8 mouse cellular contexts compared by ENCODE assay signal in genomic region chr14:34673395-34674228, GRCm38 (mm10). TPM values are rescaled to one million over a fixed set of nuclear protein-coding genes. Genes with fewer than 3 reads are reported as not detected.
A peak's percentile ranks its signal among the peaks of the same experiment; 100 is the strongest.
DNase-seq lines count a peak whose midpoint lies in the region; ATAC-seq and TF ChIP-seq lines count a peak whose summit lies in the region.

Wapl (plus strand) TSS chr14:34673928.

- H3K36me3 ChIP-seq in C2C12 (ENCODE audit: control insufficient read depth, insufficient read depth) (peaks cover 17% of the 10 kb centered on the region), myocyte (ENCODE audit: control insufficient read depth, insufficient read depth) (peaks cover 9% of the 10 kb centered on the region)
- H3K36me3 ChIP-seq in erythroblast, embryonic 14.5 days (ENCODE audit: control insufficient read depth), result peaks cover 39% of the 10 kb centered on the region
- no peaks in the 10 kb centered on the region for H3K36me3 ChIP-seq in heart, embryonic 11.5 days (ENCODE audit: control insufficient read depth, insufficient read depth, low read length)
- 0 out of 2 replicates have a peak, but pooled peaks cover 5% of the 10 kb centered on the region for H3K36me3 ChIP-seq in kidney, embryonic 16.5 days (ENCODE audit: insufficient read depth, low read length)
- H3K36me3 ChIP-seq in liver, adult 2 months (ENCODE audit: control insufficient read depth, insufficient read depth, low read length), result peaks cover 12% of the 10 kb centered on the region
- no peaks in the 10 kb centered on the region for H3K36me3 ChIP-seq in splenic B cell, adult 2 months (ENCODE audit: control insufficient read depth, insufficient read depth, low read length, poor library complexity, severe bottlenecking)

- TF ChIP-seq CTCF in C2C12 (IDR thresholded peaks at IDR 0.05; ENCODE audit: control insufficient read depth, insufficient read depth, insufficient read length), result no peak
- TF ChIP-seq CTCF in brain, embryonic 14.5 days (IDR thresholded peaks at IDR 0.05; ENCODE audit: borderline replicate concordance, extremely low read depth, insufficient read depth, insufficient read length), result no peak
- TF ChIP-seq CTCF in liver, adult 2 months (IDR thresholded peaks at IDR 0.05; ENCODE audit: low read depth, low read length), result no peak

- peaks cover 45% of the 10 kb centered on the region for H3K79me3 ChIP-seq in C2C12 (ENCODE audit: low read depth)

- peak within 1 kb of the TSS; percentile 98 for H3K9ac ChIP-seq in heart, embryonic 11.5 days (ENCODE audit: low read depth, low read length)
- H3K9ac ChIP-seq in kidney, embryonic 16.5 days (replicated peaks; ENCODE audit: low read length), result peak within 1 kb of the TSS; percentile 96
- H3K9ac ChIP-seq in liver, adult 2 months (ENCODE audit: low read depth, low read length), result peak within 1 kb of the TSS; percentile 98

- H3ac ChIP-seq in C2C12 (ENCODE audit: control insufficient read depth, insufficient read length, low read depth) (peak within 1 kb of the TSS; percentile 88), myocyte (ENCODE audit: control insufficient read depth, insufficient read length) (peak within 1 kb of the TSS; percentile 95)

- H3K9me3 ChIP-seq in erythroblast, embryonic 14.5 days (ENCODE audit: control insufficient read depth, low read length), result no peaks in the 10 kb centered on the region
- H3K9me3 ChIP-seq in heart, embryonic 11.5 days (replicated peaks; ENCODE audit: control insufficient read depth, low read length), result no peaks in the 10 kb centered on the region
- no peaks in the 10 kb centered on the region for H3K9me3 ChIP-seq in kidney, embryonic 16.5 days (ENCODE audit: low read length)

- peak within 1 kb of the TSS; percentile 94 for H3K4me2 ChIP-seq in heart, embryonic 11.5 days
- H3K4me2 ChIP-seq in kidney, embryonic 16.5 days (replicated peaks; ENCODE audit: low read depth, low read length), result peak within 1 kb of the TSS; percentile 73
- peak within 1 kb of the TSS; percentile 86 for H3K4me2 ChIP-seq in myocyte (ENCODE audit: low read depth)

- TF ChIP-seq POLR2A in brain, embryonic 14.5 days (IDR thresholded peaks at IDR 0.05; ENCODE audit: borderline replicate concordance, extremely low read depth, insufficient read depth, insufficient read length, poor library complexity, severe bottlenecking), result peak; percentile 59; the same call in 1 of the 2 replicates
- peak; percentile 73 for TF ChIP-seq POLR2A in liver, adult 2 months (IDR thresholded peaks at IDR 0.05; ENCODE audit: extremely low read depth, insufficient read depth, low read length)
- TF ChIP-seq POLR2A in myocyte (IDR thresholded peaks at IDR 0.05; ENCODE audit: insufficient read length, low read depth), result peak; percentile 67

- H3K79me2 ChIP-seq in C2C12 (ENCODE audit: control insufficient read depth, insufficient read depth), result peaks cover 49% of the 10 kb centered on the region
- H3K79me2 ChIP-seq in liver, adult 2 months (ENCODE audit: control insufficient read depth, insufficient read depth, low read length), result peaks cover 14% of the 10 kb centered on the region; the same call in 1 of the 2 replicates
- H3K79me2 ChIP-seq in myocyte (ENCODE audit: control insufficient read depth, insufficient read depth), result peaks cover 52% of the 10 kb centered on the region

- DNase-seq in brain, embryonic 14.5 days (ENCODE audit: low read depth), result peak; percentile 99
- peak; percentile 93 for DNase-seq in liver, adult 2 months (ENCODE audit: extremely low read depth, low read depth, low spot score)
- DNase-seq in splenic B cell, adult 2 months (ENCODE audit: low read depth, low spot score), result peak; percentile 95

- H3K27me3 ChIP-seq in C2C12 (ENCODE audit: control insufficient read depth, insufficient read depth, insufficient read length) (no peaks in the 10 kb centered on the region), myocyte (ENCODE audit: control insufficient read depth, insufficient read depth, insufficient read length) (no peaks in the 10 kb centered on the region)
- H3K27me3 ChIP-seq in erythroblast, embryonic 14.5 days (ENCODE audit: control insufficient read depth), result no peaks in the 10 kb centered on the region
- H3K27me3 ChIP-seq in heart, embryonic 11.5 days (ENCODE audit: control insufficient read depth, insufficient read depth, low read length), result no peaks in the 10 kb centered on the region
- no peaks in the 10 kb centered on the region for H3K27me3 ChIP-seq in kidney, embryonic 16.5 days (ENCODE audit: insufficient read depth, low read length)
- no peaks in the 10 kb centered on the region for H3K27me3 ChIP-seq in liver, adult 2 months (ENCODE audit: control insufficient read depth, insufficient read depth, low read length)
- no peaks in the 10 kb centered on the region; the same call in 1 of the 2 replicates for H3K27me3 ChIP-seq in splenic B cell, adult 2 months (ENCODE audit: control insufficient read depth, insufficient read depth, low read length, poor library complexity, severe bottlenecking)

- peaks cover 59% of the 10 kb centered on the region for H3K4me1 ChIP-seq in erythroblast, embryonic 14.5 days (ENCODE audit: control insufficient read depth)
- peaks cover 7% of the 10 kb centered on the region; the same call in 1 of the 2 replicates for H3K4me1 ChIP-seq in heart, embryonic 11.5 days (ENCODE audit: control insufficient read depth, insufficient read depth, low read length)
- peaks cover 10% of the 10 kb centered on the region for H3K4me1 ChIP-seq in kidney, embryonic 16.5 days (ENCODE audit: insufficient read depth, low read length)
- peaks cover 2% of the 10 kb centered on the region; the same call in 1 of the 2 replicates for H3K4me1 ChIP-seq in liver, adult 2 months (ENCODE audit: control insufficient read depth, insufficient read depth, low read length)

- H3K4me3 ChIP-seq in C2C12 (ENCODE audit: insufficient read depth, poor library complexity, severe bottlenecking), result peak within 1 kb of the TSS; percentile 83
- peak within 1 kb of the TSS; percentile 100 for H3K4me3 ChIP-seq in erythroblast, embryonic 14.5 days (replicated peaks)
- H3K4me3 ChIP-seq in heart, embryonic 11.5 days (ENCODE audit: low read depth, low read length), result peak within 1 kb of the TSS; percentile 99
- H3K4me3 ChIP-seq in kidney, embryonic 16.5 days (ENCODE audit: low read length), result peak within 1 kb of the TSS; percentile 98
- peak within 1 kb of the TSS; percentile 82 for H3K4me3 ChIP-seq in liver, adult 2 months (ENCODE audit: insufficient read depth, low read depth, low read length)
- peak within 1 kb of the TSS; percentile 86 for H3K4me3 ChIP-seq in myocyte

- under 1% methylated on average over 90 of the region's 90 CpGs for whole genome bisulfite sequencing in heart, embryonic 11.5 days (ENCODE audit: insufficient replicate concordance)
- under 1% methylated on average over 87 of the region's 90 CpGs for WGBS in kidney, embryonic 16.5 days
- WGBS in liver, adult 2 months, result under 1% methylated on average over 90 of the region's 90 CpGs

- peak; percentile 99 for ATAC-seq in heart, embryonic 11.5 days (replicated peaks; ENCODE audit: insufficient number of reproducible peaks, low FRiP score, low TSS enrichment)
- ATAC-seq in kidney, embryonic 16.5 days (ENCODE audit: low FRiP score, low TSS enrichment), result peak; percentile 99

- peak within 1 kb of the TSS; percentile 94 for H3K27ac ChIP-seq in heart, embryonic 11.5 days (ENCODE audit: low read depth, low read length)
- H3K27ac ChIP-seq in kidney, embryonic 16.5 days (ENCODE audit: low read length), result peak within 1 kb of the TSS; percentile 93
- H3K27ac ChIP-seq in liver, adult 2 months (replicated peaks; ENCODE audit: insufficient read depth, low read depth, low read length), result peak within 1 kb of the TSS; percentile 99

TF ChIP-seq in C2C12, 6 proteins besides CTCF, POLR2A, EP300 and RAD21:
- TF ChIP-seq FOSL1 (IDR thresholded peaks at IDR 0.05; ENCODE audit: insufficient read depth, low read length, poor library complexity, severe bottlenecking) (no peak), MYOD1 (IDR thresholded peaks at IDR 0.05; ENCODE audit: control insufficient read depth, insufficient read length, low read depth) (no peak), MAX (IDR thresholded peaks at IDR 0.05) (no peak), CEBPB (IDR thresholded peaks at IDR 0.05; ENCODE audit: low read depth) (no peak), MYOG (IDR thresholded peaks at IDR 0.05; ENCODE audit: control insufficient read depth, extremely low read depth, insufficient read length) (no peak), USF1 (IDR thresholded peaks at IDR 0.05; ENCODE audit: low read depth) (no peak)

TF ChIP-seq in myocyte, 11 proteins besides CTCF, POLR2A, EP300 and RAD21:
- peak in 2 of 3 experiments; percentile 45 to 64 for TF ChIP-seq MYOG (IDR thresholded peaks at IDR 0.05; ENCODE audit: control insufficient read depth in 1 of 3, insufficient read depth in 1 of 3, insufficient read length in 2 of 3, low read depth in 2 of 3)
- TF ChIP-seq MYOD1 (IDR thresholded peaks at IDR 0.05; ENCODE audit: control insufficient read depth in 1 of 3, insufficient read length in 2 of 3, low read depth in 2 of 3), result peak in 2 of 3 experiments; percentile 11 to 23
- TF ChIP-seq POLR2AphosphoS2 (IDR thresholded peaks at IDR 0.05; ENCODE audit: insufficient read length, low read depth), result peak; percentile 63
- peak; percentile 46 for TF ChIP-seq SRF (IDR thresholded peaks at IDR 0.05; ENCODE audit: control insufficient read depth, insufficient read length, low read depth)
- no peak for TF ChIP-seq TCF3 (IDR thresholded peaks at IDR 0.05; ENCODE audit: insufficient read length, low read depth)

RNA-seq across cellular contexts. Expression of gene Wapl, which starts in this region (rescaled TPM):
- polyA plus RNA-seq in C2C12 (2012; fragmentation: generic; extraction: Trizol) (9.7 TPM), myocyte (2012; fragmentation: generic; extraction: Trizol) (12.1 TPM)
- polyA plus RNA-seq in brain, embryonic 14.5 days (2012; rRNA removed), result 14.6 and 19.9 TPM in 2 replicates
- 0.77 and 1.1 TPM in 2 replicates for polyA plus RNA-seq in erythroblast, embryonic 14.5 days (2012)
- 22.2 and 23.7 TPM in 2 replicates for polyA plus RNA-seq in heart, embryonic 11.5 days (2014; fragmentation: Nextera tagmentation; extraction: Ambion mirVana)
- 20.8 and 23.8 TPM in 2 replicates for polyA plus RNA-seq in kidney, embryonic 16.5 days (2015; fragmentation: Nextera tagmentation; extraction: Ambion mirVana)
- total RNA-seq in liver, adult 2 months (2014; rRNA removed), result 60.5 and 63.4 TPM in 2 replicates
- polyA plus RNA-seq in liver, adult 2 months (2012; rRNA removed), result 5.8 and 6.8 TPM in 2 replicates

Comparison
In these comparisons a context has a peak if more than half of its experiments do, and no peak if none do; other contexts are left out.
1. Peak in every context shown above with its lines: DNase-seq, ATAC-seq, H3K4me3 ChIP-seq and H3K27ac ChIP-seq.